Mouse (Mus musculus): ENCODE measurements around the gene Ralgapa1. TPM values are rescaled to one million over a fixed set of nuclear protein-coding genes. Genes with fewer than 3 reads are reported as not detected.

Gene Ralgapa1
- 4.2 and 8.1 TPM in 2 replicates for polyA plus RNA-seq (2012; rRNA removed)

DNA sequence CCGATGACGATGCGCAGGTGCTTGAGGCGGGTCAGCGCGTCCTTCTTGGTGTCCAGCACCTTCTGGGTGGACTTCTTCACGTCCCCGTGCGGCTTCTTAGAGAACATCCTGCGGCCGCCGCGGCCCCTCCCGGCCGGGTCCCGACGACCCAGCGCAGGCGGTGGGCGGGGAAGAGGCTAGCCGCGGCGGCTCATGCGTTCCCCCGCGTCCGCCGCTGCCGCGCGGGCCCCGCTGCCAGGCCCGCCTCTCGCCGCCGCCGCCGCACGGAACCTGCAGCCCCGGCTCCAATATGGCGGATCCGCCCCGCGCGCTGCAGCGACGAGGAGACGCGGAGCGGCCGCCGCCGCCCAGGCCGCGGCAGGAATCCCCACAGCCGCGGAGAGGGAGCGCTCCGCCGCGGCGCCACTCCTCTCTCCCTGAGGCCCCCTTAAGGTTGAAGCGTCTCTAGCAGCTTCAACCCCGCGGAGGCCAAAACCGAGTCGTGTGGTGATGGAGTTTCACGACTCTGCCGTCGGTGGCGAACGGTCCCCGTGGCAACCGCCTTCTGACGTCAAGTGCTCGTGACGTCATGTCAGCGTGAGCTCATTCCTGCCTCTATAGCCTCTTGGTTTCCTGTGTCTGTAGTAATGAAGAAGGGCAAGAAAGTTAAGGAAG lies at the start of gene Ralgapa1:
Gene Ralgapa1, minus strand, starts transcription at position 507 of the 654 bp plus-strand sequence.

DNA sequence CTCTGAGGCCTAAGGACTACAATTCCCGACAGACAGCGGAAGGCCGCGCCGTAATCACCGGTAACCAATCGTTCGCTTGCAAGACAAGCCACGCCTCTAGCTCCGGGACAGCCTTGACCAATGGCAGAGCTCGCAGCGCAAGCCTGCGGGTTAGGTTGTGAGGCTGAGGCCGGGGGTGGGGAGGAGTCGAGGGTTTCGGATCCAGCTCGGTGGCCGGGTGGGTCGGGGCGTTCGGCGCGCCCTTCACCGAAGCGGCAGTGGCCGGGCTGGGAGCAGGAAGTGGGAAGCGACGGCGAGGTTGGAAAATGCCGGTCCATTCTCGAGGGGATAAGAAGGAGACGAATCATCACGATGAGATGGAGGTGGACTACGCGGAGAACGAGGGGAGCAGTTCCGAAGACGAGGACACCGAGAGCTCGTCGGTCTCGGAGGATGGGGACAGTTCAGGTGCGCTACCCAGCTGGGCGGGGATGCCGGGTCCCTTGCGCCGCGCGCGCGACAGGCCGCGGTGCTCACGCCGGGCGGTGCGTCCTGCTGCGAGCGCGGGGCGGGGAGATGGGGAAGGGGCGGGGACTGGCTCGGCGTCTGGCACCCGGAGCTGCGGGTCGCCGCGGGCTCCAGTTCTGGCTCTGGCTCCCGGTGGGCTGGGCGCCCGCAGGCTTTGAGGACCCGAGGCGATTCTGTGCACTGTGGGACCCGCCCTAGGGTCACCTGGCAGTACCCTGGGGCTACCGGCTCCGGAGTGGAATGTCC lies 15.4 kb upstream of the Ralgapa1 start, which contains the start of gene Brms1l:
Gene Brms1l, plus strand, starts transcription at position 126 of the 753 bp plus-strand sequence.

DNA sequence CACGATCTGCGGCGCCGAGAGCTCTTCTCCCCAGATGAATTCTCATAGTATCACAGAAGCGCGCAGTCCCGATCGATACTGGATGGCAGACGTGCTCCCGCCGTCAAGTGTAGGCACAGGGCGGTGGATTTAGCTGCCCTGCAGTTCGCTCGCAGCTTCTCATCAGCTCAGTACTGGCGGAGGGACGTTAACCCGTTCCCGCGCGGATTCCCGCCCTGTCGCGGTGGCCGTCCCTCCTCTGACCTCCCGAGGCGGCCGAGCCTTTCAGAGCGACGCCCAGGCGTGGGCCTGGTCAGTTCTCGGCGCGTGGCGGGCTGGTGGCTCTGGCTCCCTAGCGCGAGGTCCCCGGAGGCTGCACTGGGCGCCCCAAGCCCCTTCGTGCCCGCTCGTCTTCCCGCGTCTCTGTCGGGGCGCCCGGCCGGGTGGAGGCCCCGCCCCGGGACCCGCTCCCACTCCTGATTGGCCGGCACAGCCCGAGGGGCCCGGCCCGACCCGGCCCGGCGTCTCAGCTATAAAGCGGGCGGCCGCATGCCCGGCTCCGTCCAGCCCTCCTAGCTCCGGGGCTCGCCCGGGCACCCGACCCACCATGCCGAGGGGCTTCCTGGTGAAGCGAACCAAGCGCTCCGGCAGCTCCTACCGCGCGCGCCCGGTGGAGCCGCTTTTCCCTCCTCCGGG lies 221.9 kb downstream of the Ralgapa1 start, which contains the start of gene Insm2:
Gene Insm2, plus strand, starts transcription at position 541 of the 675 bp plus-strand sequence.

DNA sequence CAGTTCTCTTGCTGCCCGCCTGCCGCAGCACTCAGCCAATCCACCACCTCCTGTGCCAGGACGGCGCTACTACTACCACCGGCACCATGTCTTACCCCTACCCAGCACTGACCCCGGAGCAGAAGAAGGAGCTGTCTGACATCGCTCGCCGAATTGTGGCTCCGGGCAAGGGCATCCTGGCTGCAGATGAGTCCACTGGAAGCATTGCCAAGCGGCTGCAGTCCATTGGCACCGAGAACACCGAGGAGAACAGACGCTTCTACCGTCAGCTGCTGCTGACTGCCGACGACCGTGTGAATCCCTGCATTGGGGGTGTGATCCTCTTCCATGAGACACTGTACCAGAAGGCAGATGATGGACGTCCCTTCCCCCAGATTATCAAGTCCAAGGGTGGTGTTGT lies 255.8 kb downstream of the Ralgapa1 start, which contains the start of gene Aldoart2:
Gene Aldoart2, plus strand, starts transcription at position 34 of the 400 bp plus-strand sequence.

Other genes with a start within 250 kb of the Ralgapa1 start
- gene Insm2, start 221.7 kb downstream of the Ralgapa1 start, polyA plus RNA-seq (2012; rRNA removed): not detected in 2 replicates
- gene Brms1l, start 15.2 kb upstream of the Ralgapa1 start, polyA plus RNA-seq (2012; rRNA removed): 1.5 and 1.6 TPM in 2 replicates

Data from stomach, adult 2 months (tissue).